Comparison of ENCODE assay signal across 16 mouse cellular contexts in the genomic region with DNA sequence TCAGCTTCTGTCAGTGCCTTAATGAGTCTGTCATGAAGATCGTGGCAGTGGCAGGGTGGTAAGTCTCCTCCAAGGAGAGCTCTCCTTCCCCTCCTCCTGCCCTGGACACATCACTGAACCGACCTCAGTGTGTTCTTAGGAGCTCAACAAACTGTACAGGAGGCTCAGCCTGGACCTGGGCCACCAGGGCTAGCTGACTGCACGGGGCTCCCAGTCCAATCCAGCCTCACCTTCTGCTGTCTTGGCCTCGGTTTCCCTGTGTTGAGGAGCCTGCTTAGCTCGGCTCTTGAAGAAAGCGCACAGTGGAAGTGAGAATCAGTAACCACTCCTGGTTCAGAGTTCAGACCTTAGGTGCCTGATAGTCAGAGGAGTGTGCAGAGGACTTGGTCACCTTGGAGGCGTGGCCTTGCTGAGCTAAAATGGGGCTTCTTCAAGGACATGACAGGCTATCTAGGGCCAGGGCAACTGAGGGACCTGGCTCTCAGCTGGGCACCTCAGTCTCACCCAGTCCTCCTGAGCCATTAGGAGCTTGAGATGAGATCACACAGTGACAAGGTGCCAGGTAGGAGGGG. TPM values are rescaled to one million over a fixed set of nuclear protein-coding genes. Genes with fewer than 3 reads are reported as not detected.
"Had no signal": no experiment of that assay in that cellular context is flagged by ENCODE, and none has a peak within 500 bp of the region (broad histone marks: within the 10 kb centered on the region; RNA-seq: fewer than 3 reads in every experiment).

No protein-coding gene starts in this region.

- H3K27ac ChIP-seq: left cerebral cortex, adult 2 months; limb, embryonic 10.5 days; lung, embryonic 15.5 days; macrophage; midbrain, embryonic 12.5 days; stomach, postnatal 0 days had no signal

- DNase-seq: kidney, adult 8-10 months; kidney, postnatal 10 days; lung, postnatal 14 days; right cerebral cortex, postnatal 14 days; thymus, postnatal 14 days had no signal

- H3K4me3 ChIP-seq: left cerebral cortex, adult 2 months; limb, embryonic 10.5 days; lung, embryonic 15.5 days; megakaryocyte, embryonic 14.5 days; midbrain, embryonic 12.5 days had no signal

- H3K36me3 ChIP-seq: limb, embryonic 10.5 days; lung, embryonic 15.5 days; midbrain, embryonic 12.5 days had no signal

- H3K4me1 ChIP-seq: megakaryocyte, embryonic 14.5 days; midbrain, embryonic 12.5 days had no signal

- H3K27me3 ChIP-seq: lung, embryonic 15.5 days; midbrain, embryonic 12.5 days had no signal

- H3K9me3 ChIP-seq: limb, embryonic 10.5 days; lung, embryonic 15.5 days; megakaryocyte, embryonic 14.5 days; midbrain, embryonic 12.5 days had no signal

RNA-seq across cellular contexts. Expression of a gene that starts 39.5 kb away (rescaled TPM):
- total RNA-seq: midbrain, postnatal 0 days had no signal
- polyA plus RNA-seq: limb, embryonic 10.5 days; liver, embryonic 11.5 days; liver, embryonic 16.5 days; macrophage; midbrain, embryonic 12.5 days; neural tube, embryonic 14.5 days had no signal
